13 mouse cellular contexts compared by ENCODE assay signal in the genomic region with DNA sequence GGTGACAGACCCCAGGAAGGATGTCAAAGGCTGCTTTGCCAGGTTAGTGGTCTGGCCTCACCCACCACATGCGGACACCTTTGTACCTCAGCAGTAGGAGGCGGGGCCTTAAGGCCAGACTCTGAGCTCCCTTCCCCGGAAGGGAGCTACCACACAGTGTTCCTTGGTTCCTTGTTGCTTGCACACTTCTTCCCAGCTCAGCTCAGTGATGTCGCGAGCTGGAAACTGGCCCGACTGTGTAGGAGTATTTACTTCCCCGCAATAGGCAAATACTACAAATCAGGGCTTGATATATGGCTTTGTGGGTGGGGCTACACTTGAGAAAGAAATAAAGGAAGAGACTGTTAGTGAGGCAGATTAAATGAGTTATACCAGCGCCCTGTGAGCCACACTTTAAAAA. TPM values are rescaled to one million over a fixed set of nuclear protein-coding genes. Genes with fewer than 3 reads are reported as not detected.
DNase-seq lines count a peak whose midpoint lies in the region; ATAC-seq and TF ChIP-seq lines count a peak whose summit lies in the region.
"Had no signal": no experiment of that assay in that cellular context is flagged by ENCODE, and none has a peak within 500 bp of the region (broad histone marks: within the 10 kb centered on the region; RNA-seq: fewer than 3 reads in every experiment).

No protein-coding gene starts in this region.

- H3K9me3 ChIP-seq in kidney, postnatal 0 days (replicated peaks; ENCODE audit: low read length): no peaks in the 10 kb centered on the region
- no peaks in the 10 kb centered on the region for H3K9me3 ChIP-seq in embryonic facial prominence, embryonic 15.5 days (replicated peaks)
- no peaks in the 10 kb centered on the region for H3K9me3 ChIP-seq in stomach, embryonic 14.5 days (ENCODE audit: control insufficient read depth, low read depth, low read length)
- H3K9me3 ChIP-seq in heart, embryonic 12.5 days (replicated peaks): no peaks in the 10 kb centered on the region
- H3K9me3 ChIP-seq: forebrain, embryonic 13.5 days; heart, embryonic 13.5 days; hindbrain, embryonic 15.5 days had no signal

- no peak overlapping the region for H3K27ac ChIP-seq in kidney, postnatal 0 days
- H3K27ac ChIP-seq in embryonic facial prominence, embryonic 15.5 days (replicated peaks): peak overlapping the region; percentile 22; the same call in 1 of the 2 replicates
- peak overlapping the region; percentile 71 for H3K27ac ChIP-seq in stomach, embryonic 14.5 days (ENCODE audit: low read length)
- H3K27ac ChIP-seq in heart, embryonic 12.5 days (ENCODE audit: poor library complexity, severe bottlenecking): no peak overlapping the region
- H3K27ac ChIP-seq: forebrain, embryonic 13.5 days; heart, embryonic 13.5 days; hindbrain, embryonic 15.5 days had no signal

- no peak overlapping the region for H3K4me2 ChIP-seq in kidney, postnatal 0 days (ENCODE audit: low read length)
- no peak overlapping the region for H3K4me2 ChIP-seq in embryonic facial prominence, embryonic 15.5 days (replicated peaks)
- no peak overlapping the region for H3K4me2 ChIP-seq in stomach, embryonic 14.5 days (replicated peaks; ENCODE audit: low read depth, low read length)
- H3K4me2 ChIP-seq in heart, embryonic 12.5 days: no peak overlapping the region
- H3K4me2 ChIP-seq: forebrain, embryonic 13.5 days; heart, embryonic 13.5 days; hindbrain, embryonic 15.5 days had no signal

- no peaks in the 10 kb centered on the region for H3K36me3 ChIP-seq in kidney, postnatal 0 days (ENCODE audit: insufficient read depth, low read length)
- no peaks in the 10 kb centered on the region for H3K36me3 ChIP-seq in embryonic facial prominence, embryonic 15.5 days
- no peaks in the 10 kb centered on the region for H3K36me3 ChIP-seq in stomach, embryonic 14.5 days (ENCODE audit: control insufficient read depth, insufficient read depth, low read length)
- no peaks in the 10 kb centered on the region for H3K36me3 ChIP-seq in heart, embryonic 12.5 days
- H3K36me3 ChIP-seq: heart, embryonic 13.5 days; hindbrain, embryonic 15.5 days had no signal

- peaks cover 4% of the 10 kb centered on the region; the same call in 1 of the 2 replicates for H3K4me1 ChIP-seq in kidney, postnatal 0 days (replicated peaks; ENCODE audit: insufficient read depth, low read length)
- peaks cover 15% of the 10 kb centered on the region for H3K4me1 ChIP-seq in embryonic facial prominence, embryonic 15.5 days
- H3K4me1 ChIP-seq in stomach, embryonic 14.5 days (ENCODE audit: control insufficient read depth, insufficient read depth, low read length): 0 out of 2 replicates have a peak, but pooled peaks cover 4% of the 10 kb centered on the region
- peaks cover 10% of the 10 kb centered on the region for H3K4me1 ChIP-seq in heart, embryonic 12.5 days (replicated peaks)
- H3K4me1 ChIP-seq: forebrain, embryonic 13.5 days; hindbrain, embryonic 15.5 days had no signal

- H3K9ac ChIP-seq in kidney, postnatal 0 days (ENCODE audit: low read depth, low read length): no peak overlapping the region
- H3K9ac ChIP-seq in embryonic facial prominence, embryonic 15.5 days: no peak overlapping the region
- H3K9ac ChIP-seq in stomach, embryonic 14.5 days (replicated peaks; ENCODE audit: low read depth, low read length): no peak overlapping the region
- H3K9ac ChIP-seq in heart, embryonic 12.5 days: no peak overlapping the region
- H3K9ac ChIP-seq: forebrain, embryonic 13.5 days; heart, embryonic 13.5 days; hindbrain, embryonic 15.5 days had no signal

- ATAC-seq in kidney, postnatal 0 days (replicated peaks; ENCODE audit: low FRiP score, low read depth): 0 out of 2 replicates have a peak, but pooled peaks have one; percentile 57
- no peak for ATAC-seq in embryonic facial prominence, embryonic 15.5 days (ENCODE audit: insufficient number of reproducible peaks, low FRiP score, low TSS enrichment, low read depth)
- ATAC-seq in stomach, embryonic 14.5 days (ENCODE audit: insufficient number of reproducible peaks, insufficient read depth, low FRiP score, low read depth): peak; percentile 82
- ATAC-seq in heart, embryonic 12.5 days (ENCODE audit: insufficient number of reproducible peaks, low FRiP score): no peak
- ATAC-seq in erythroblast, adult 5-6 weeks (replicated peaks; ENCODE audit: low FRiP score, poor library complexity, severe bottlenecking): no peak
- ATAC-seq: forebrain, embryonic 13.5 days had no signal

- DNase-seq in kidney, postnatal 0 days (ENCODE audit: low spot score): peak; percentile 87
- no peak for DNase-seq in kidney, postnatal 25 days
- peak; percentile 81 to 87 for DNase-seq in lung, adult 18-20 months
- DNase-seq: cerebellum, adult 11-12 months; layer of hippocampus, postnatal 36 days; thymus, adult 2 months had no signal

- H3K27me3 ChIP-seq in kidney, postnatal 0 days (ENCODE audit: insufficient read depth, low read length): no peaks in the 10 kb centered on the region
- H3K27me3 ChIP-seq in embryonic facial prominence, embryonic 15.5 days: no peaks in the 10 kb centered on the region
- H3K27me3 ChIP-seq in stomach, embryonic 14.5 days (ENCODE audit: control insufficient read depth, insufficient read depth, low read length): no peaks in the 10 kb centered on the region
- H3K27me3 ChIP-seq in heart, embryonic 12.5 days (replicated peaks): peaks cover 3% of the 10 kb centered on the region; the same call in 1 of the 2 replicates
- H3K27me3 ChIP-seq: forebrain, embryonic 13.5 days; heart, embryonic 13.5 days; hindbrain, embryonic 15.5 days had no signal

- H3K4me3 ChIP-seq in kidney, postnatal 0 days (replicated peaks; ENCODE audit: low read depth, low read length): no peak overlapping the region
- no peak overlapping the region for H3K4me3 ChIP-seq in embryonic facial prominence, embryonic 15.5 days (replicated peaks)
- no peak overlapping the region for H3K4me3 ChIP-seq in stomach, embryonic 14.5 days (ENCODE audit: low read depth, low read length)
- no peak overlapping the region for H3K4me3 ChIP-seq in heart, embryonic 12.5 days
- H3K4me3 ChIP-seq: forebrain, embryonic 13.5 days; heart, embryonic 13.5 days; hindbrain, embryonic 15.5 days had no signal

- 12% methylated on average over 8 of the region's 8 CpGs for WGBS in kidney, postnatal 0 days
- WGBS in embryonic facial prominence, embryonic 15.5 days: 51% methylated on average over 8 of the region's 8 CpGs
- WGBS in stomach, embryonic 14.5 days: 27% methylated on average over 8 of the region's 8 CpGs
- 62% methylated on average over 8 of the region's 8 CpGs for WGBS in heart, embryonic 12.5 days

- TF ChIP-seq CTCF in kidney, postnatal 0 days (IDR thresholded peaks at IDR 0.05; ENCODE audit: low read depth): no peak

RNA-seq across cellular contexts. Expression of a gene that starts 48.9 kb away (rescaled TPM):
- polyA plus RNA-seq in kidney, postnatal 0 days (2015; fragmentation: Nextera tagmentation; extraction: Ambion mirVana): 16.7 and 17.0 TPM in 2 replicates
- polyA plus RNA-seq in embryonic facial prominence, embryonic 15.5 days (2015; fragmentation: Nextera tagmentation; extraction: Ambion mirVana): 19.6 and 23.1 TPM in 2 replicates
- polyA plus RNA-seq in stomach, embryonic 14.5 days (2014; fragmentation: Nextera tagmentation; extraction: Ambion mirVana): 17.6 and 17.7 TPM in 2 replicates
- 13.4 and 13.6 TPM in 2 replicates for polyA plus RNA-seq in heart, embryonic 12.5 days (2016; fragmentation: Nextera tagmentation; extraction: Ambion mirVana)
- not detected in 2 replicates for total RNA-seq in erythroblast, adult 5-6 weeks (2015; ENCODE audit: low replicate concordance)
- total RNA-seq in erythroblast, adult 5-6 weeks (2017; ENCODE audit: low replicate concordance): 0.28 TPM in 1 of 2 replicates, not detected in the other

Comparison
In these comparisons a context has a peak if more than half of its experiments do, and no peak if none do; other contexts are left out.
1. DNase-seq: peak in kidney, postnatal 0 days (single experiment) and lung, adult 18-20 months (2 of 2); none in kidney, postnatal 25 days (0 of 2).
2. ATAC-seq: peak in kidney, postnatal 0 days (single experiment) and stomach, embryonic 14.5 days (single experiment); none in embryonic facial prominence, embryonic 15.5 days (single experiment), heart, embryonic 12.5 days (single experiment) and erythroblast, adult 5-6 weeks (single experiment).
3. H3K27ac ChIP-seq: peak in embryonic facial prominence, embryonic 15.5 days (single experiment) and stomach, embryonic 14.5 days (single experiment); none in kidney, postnatal 0 days (single experiment) and heart, embryonic 12.5 days (single experiment).